Mouse (Mus musculus) bone marrow macrophage, adult 2 months (primary cell): ENCODE measurements around the gene Kif2c.

ENCODE experiments used
- CTCF ChIP-seq: IDR thresholded peaks from 2 replicates; pipeline ENCODE4 v1.5.1; 2012; ENCODE audit warnings: low read depth, mild to moderate bottlenecking, low read length, moderate library complexity
- POLR2A ChIP-seq: IDR thresholded peaks from 2 replicates; pipeline ENCODE4 v1.6.1; 2012; ENCODE audit warnings: mild to moderate bottlenecking, low read depth, low read length, borderline replicate concordance

DNA sequence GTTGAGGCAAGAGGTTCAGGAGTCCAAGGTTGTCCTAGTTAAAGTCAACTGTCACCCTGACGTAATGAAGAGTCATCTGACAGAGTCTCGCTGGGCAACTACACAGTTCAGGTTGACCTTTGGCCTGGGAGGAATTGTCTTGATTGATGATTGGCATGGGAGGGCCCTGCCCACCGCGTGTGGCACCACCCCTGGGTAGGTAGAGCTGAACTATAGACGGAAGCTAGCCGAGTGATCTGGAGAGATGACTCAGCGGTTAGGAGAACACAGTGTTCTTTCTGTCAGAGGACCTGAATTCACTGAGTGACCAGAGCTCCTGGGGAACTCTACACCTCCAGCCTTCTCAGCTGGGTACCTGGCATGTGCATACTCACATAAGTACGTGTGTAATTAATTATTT is 46.4 kb downstream of the Kif2c start:
- TF ChIP-seq POLR2A (no peak), CTCF (no peak)
